In the genomic region with DNA sequence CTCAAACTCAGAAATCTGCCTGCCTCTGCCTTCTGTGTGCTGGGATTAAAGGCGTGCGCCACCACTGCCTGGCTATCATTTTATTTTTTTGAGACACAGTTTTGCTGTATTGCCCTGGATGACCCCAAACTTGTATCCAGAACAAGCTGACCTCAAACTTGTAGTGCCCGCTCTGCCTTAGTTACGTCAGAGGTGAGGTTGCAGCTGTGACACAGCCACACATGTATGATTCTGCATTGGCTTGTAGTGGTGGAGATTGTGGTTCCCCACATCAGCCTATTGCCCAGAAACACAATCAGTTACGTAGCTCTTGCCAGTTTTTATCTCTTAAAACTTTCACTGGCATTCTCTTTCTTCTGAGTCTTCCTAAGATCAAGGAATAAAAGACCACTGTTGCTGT, we compare ENCODE assay signal across 25 mouse cellular contexts.
DNase-seq lines count a peak whose midpoint lies in the region; ATAC-seq and TF ChIP-seq lines count a peak whose summit lies in the region.
"Had no signal": no experiment of that assay in that cellular context is flagged by ENCODE, and none has a peak within 500 bp of the region (broad histone marks: within the 10 kb centered on the region; RNA-seq: fewer than 3 reads in every experiment).

No protein-coding gene starts in this region.

- peak; percentile 18 for DNase-seq in intestine, embryonic 14.5 days (ENCODE audit: low spot score)
- peak; percentile 14 for DNase-seq in midbrain, embryonic 11.5 days (ENCODE audit: low spot score, missing footprints)
- no peak for DNase-seq in midbrain, embryonic 14.5 days
- no peak for DNase-seq in hindbrain, embryonic 10.5 days (ENCODE audit: low spot score)
- DNase-seq in left cerebral cortex, adult 8-10 months (ENCODE audit: low spot score in 2 of 2): no peak
- DNase-seq: adrenal gland, adult 2 months; adrenal gland, postnatal 14 days; cerebellum, adult 11 months; cerebellum, adult 2 months; cerebellum, adult 9-11 months; cerebellum, postnatal 25 days; embryo, embryonic 11 days; gastrocnemius, postnatal 25 days; heart, postnatal 36 days had no signal

- H3K36me3 ChIP-seq in intestine, embryonic 14.5 days (ENCODE audit: control insufficient read depth, insufficient read depth, low read length): no peaks in the 10 kb centered on the region
- no peaks in the 10 kb centered on the region for H3K36me3 ChIP-seq in intestine, postnatal 0 days (ENCODE audit: control insufficient read depth, insufficient read depth)
- no peaks in the 10 kb centered on the region for H3K36me3 ChIP-seq in midbrain, embryonic 11.5 days (ENCODE audit: control insufficient read depth, insufficient read depth, low read length)
- no peaks in the 10 kb centered on the region for H3K36me3 ChIP-seq in midbrain, embryonic 14.5 days (ENCODE audit: control insufficient read depth, insufficient read depth, low read length)
- H3K36me3 ChIP-seq in hindbrain, embryonic 10.5 days: no peaks in the 10 kb centered on the region
- H3K36me3 ChIP-seq: embryonic facial prominence, embryonic 10.5 days; embryonic facial prominence, embryonic 13.5 days; forebrain, embryonic 12.5 days; forebrain, embryonic 15.5 days had no signal

- no peaks in the 10 kb centered on the region for H3K27me3 ChIP-seq in intestine, embryonic 14.5 days (replicated peaks; ENCODE audit: control insufficient read depth, insufficient read depth, low read length)
- no peaks in the 10 kb centered on the region for H3K27me3 ChIP-seq in intestine, postnatal 0 days (replicated peaks; ENCODE audit: control insufficient read depth, insufficient read depth, low read length)
- no peaks in the 10 kb centered on the region for H3K27me3 ChIP-seq in midbrain, embryonic 11.5 days (ENCODE audit: control insufficient read depth, insufficient read depth, low read length)
- H3K27me3 ChIP-seq in midbrain, embryonic 14.5 days (ENCODE audit: control insufficient read depth, insufficient read depth, low read length): no peaks in the 10 kb centered on the region
- no peaks in the 10 kb centered on the region for H3K27me3 ChIP-seq in hindbrain, embryonic 10.5 days (ENCODE audit: insufficient read depth, poor library complexity, severe bottlenecking)
- H3K27me3 ChIP-seq: embryonic facial prominence, embryonic 13.5 days; forebrain, embryonic 12.5 days; forebrain, embryonic 15.5 days had no signal

- no peak overlapping the region for H3K27ac ChIP-seq in intestine, embryonic 14.5 days (ENCODE audit: low read depth)
- H3K27ac ChIP-seq in intestine, postnatal 0 days (ENCODE audit: low read depth, low read length): no peak overlapping the region
- H3K27ac ChIP-seq in midbrain, embryonic 11.5 days (ENCODE audit: low read depth, low read length): no peak overlapping the region
- H3K27ac ChIP-seq in midbrain, embryonic 14.5 days (replicated peaks; ENCODE audit: low read depth, low read length): no peak overlapping the region
- no peak overlapping the region for H3K27ac ChIP-seq in hindbrain, embryonic 10.5 days
- H3K27ac ChIP-seq: embryonic facial prominence, embryonic 10.5 days; embryonic facial prominence, embryonic 13.5 days; forebrain, embryonic 12.5 days; forebrain, embryonic 15.5 days; hindbrain, embryonic 14.5 days; hindbrain, postnatal 0 days had no signal

- no peak for TF ChIP-seq CTCF in intestine, postnatal 0 days (IDR thresholded peaks at IDR 0.05; ENCODE audit: low read depth)

- no peak overlapping the region for H3K4me2 ChIP-seq in intestine, embryonic 14.5 days (ENCODE audit: low read length)
- no peak overlapping the region for H3K4me2 ChIP-seq in intestine, postnatal 0 days (replicated peaks; ENCODE audit: low read depth)
- H3K4me2 ChIP-seq in midbrain, embryonic 11.5 days: no peak overlapping the region
- no peak overlapping the region for H3K4me2 ChIP-seq in midbrain, embryonic 14.5 days (ENCODE audit: low read length)
- H3K4me2 ChIP-seq: embryonic facial prominence, embryonic 13.5 days; forebrain, embryonic 12.5 days; forebrain, embryonic 15.5 days; heart, embryonic 11.5 days; hindbrain, embryonic 14.5 days had no signal

- 95% methylated on average over 5 of the region's 5 CpGs for WGBS in intestine, embryonic 14.5 days
- WGBS in intestine, postnatal 0 days: 93% methylated on average over 5 of the region's 5 CpGs
- WGBS in midbrain, embryonic 11.5 days: 96% methylated on average over 5 of the region's 5 CpGs
- WGBS in midbrain, embryonic 14.5 days: 98% methylated on average over 5 of the region's 5 CpGs
- 93% methylated on average over 5 of the region's 5 CpGs for WGBS in hindbrain, embryonic 10.5 days

- ATAC-seq in intestine, embryonic 14.5 days (replicated peaks; ENCODE audit: low FRiP score, low TSS enrichment, low read depth): no peak
- ATAC-seq in intestine, postnatal 0 days: no peak
- ATAC-seq in midbrain, embryonic 11.5 days (ENCODE audit: low FRiP score): no peak
- no peak for ATAC-seq in midbrain, embryonic 14.5 days (ENCODE audit: low FRiP score, low TSS enrichment)
- 0 out of 2 replicates have a peak, but pooled peaks have one; percentile 18 for ATAC-seq in common myeloid progenitor, adult 5-6 weeks (replicated peaks; ENCODE audit: low read depth, poor library complexity, severe bottlenecking)
- ATAC-seq: CD4-positive, CD25-positive, alpha-beta regulatory T cell, adult 4 months; forebrain, embryonic 15.5 days; hindbrain, postnatal 0 days had no signal

- no peaks in the 10 kb centered on the region for H3K9me3 ChIP-seq in intestine, embryonic 14.5 days (ENCODE audit: control insufficient read depth, low read length)
- no peaks in the 10 kb centered on the region for H3K9me3 ChIP-seq in intestine, postnatal 0 days (ENCODE audit: control insufficient read depth)
- no peaks in the 10 kb centered on the region for H3K9me3 ChIP-seq in midbrain, embryonic 11.5 days (ENCODE audit: control insufficient read depth, low read length)
- no peaks in the 10 kb centered on the region for H3K9me3 ChIP-seq in midbrain, embryonic 14.5 days (ENCODE audit: control insufficient read depth, low read length)
- no peaks in the 10 kb centered on the region for H3K9me3 ChIP-seq in hindbrain, embryonic 10.5 days
- H3K9me3 ChIP-seq: embryonic facial prominence, embryonic 10.5 days; embryonic facial prominence, embryonic 13.5 days; forebrain, embryonic 12.5 days; forebrain, embryonic 15.5 days had no signal

- H3K9ac ChIP-seq in intestine, embryonic 14.5 days (ENCODE audit: low read length): no peak overlapping the region
- no peak overlapping the region for H3K9ac ChIP-seq in intestine, postnatal 0 days (ENCODE audit: low read depth, low read length)
- H3K9ac ChIP-seq in midbrain, embryonic 11.5 days (ENCODE audit: low read length): no peak overlapping the region
- no peak overlapping the region for H3K9ac ChIP-seq in midbrain, embryonic 14.5 days (replicated peaks; ENCODE audit: low read length)
- H3K9ac ChIP-seq: embryonic facial prominence, embryonic 13.5 days; forebrain, embryonic 12.5 days; forebrain, embryonic 15.5 days; hindbrain, embryonic 14.5 days had no signal

- H3K4me1 ChIP-seq in intestine, embryonic 14.5 days (replicated peaks; ENCODE audit: control insufficient read depth, insufficient read depth, low read length): peaks cover 5% of the 10 kb centered on the region
- H3K4me1 ChIP-seq in intestine, postnatal 0 days (replicated peaks; ENCODE audit: control insufficient read depth, insufficient read depth, low read length): no peaks in the 10 kb centered on the region
- H3K4me1 ChIP-seq in midbrain, embryonic 11.5 days (ENCODE audit: control insufficient read depth, insufficient read depth, low read length): peaks cover 15% of the 10 kb centered on the region
- H3K4me1 ChIP-seq in midbrain, embryonic 14.5 days (ENCODE audit: control insufficient read depth, insufficient read depth, low read length): peaks cover 27% of the 10 kb centered on the region
- H3K4me1 ChIP-seq in hindbrain, embryonic 10.5 days (replicated peaks): peaks cover 28% of the 10 kb centered on the region

- no peak overlapping the region for H3K4me3 ChIP-seq in intestine, embryonic 14.5 days (ENCODE audit: low read depth, low read length)
- H3K4me3 ChIP-seq in intestine, postnatal 0 days (ENCODE audit: low read depth, low read length): no peak overlapping the region
- no peak overlapping the region for H3K4me3 ChIP-seq in midbrain, embryonic 11.5 days (ENCODE audit: low read depth, low read length)
- H3K4me3 ChIP-seq in midbrain, embryonic 14.5 days (replicated peaks; ENCODE audit: low read depth, low read length): no peak overlapping the region
- no peak overlapping the region for H3K4me3 ChIP-seq in hindbrain, embryonic 10.5 days
- H3K4me3 ChIP-seq: embryonic facial prominence, embryonic 10.5 days; embryonic facial prominence, embryonic 13.5 days; erythroblast, embryonic 14.5 days; forebrain, embryonic 12.5 days; forebrain, embryonic 15.5 days had no signal

Comparison
In these comparisons a context has a peak if more than half of its experiments do, and no peak if none do; other contexts are left out.
1. DNase-seq: peak in intestine, embryonic 14.5 days (single experiment) and midbrain, embryonic 11.5 days (single experiment); none in midbrain, embryonic 14.5 days (single experiment), hindbrain, embryonic 10.5 days (single experiment) and left cerebral cortex, adult 8-10 months (0 of 2).